Mouse (Mus musculus) heart, embryonic 16.5 days (tissue): ENCODE data around the gene Anapc15-ps. TPM values are rescaled to one million over a fixed set of nuclear protein-coding genes. Genes with fewer than 3 reads are reported as not detected.

Source experiments
- ATAC-seq: fragments of 200-750 bp; cut with Nextera tagmentation; replicated peaks from 2 replicates; pipeline ENCODE4 v1.8.0; 2017; ENCODE audit warnings: moderate number of reproducible peaks; ENCODE audit not compliant: insufficient read depth, low FRiP score; ENCODE audit errors: extremely low read depth
- H3K27ac ChIP-seq: fragments of 300-500 bp; sonication (generic); 2 replicates; pipeline ENCODE4 v1.5.1; 2014; ENCODE audit warnings: mild to moderate bottlenecking, low read length, control low read depth, moderate library complexity
- H3K27me3 ChIP-seq: fragments of 300-500 bp; sonication (generic); 2 replicates; pipeline ENCODE4 v1.6.1; 2014; ENCODE audit warnings: low read length, mixed read lengths; ENCODE audit not compliant: control insufficient read depth, insufficient read depth
- H3K36me3 ChIP-seq: fragments of 300-500 bp; sonication (generic); 2 replicates; pipeline ENCODE4 v1.6.1; 2014; ENCODE audit not compliant: control insufficient read depth, insufficient read depth
- H3K4me1 ChIP-seq: fragments of 300-500 bp; sonication (generic); 2 replicates; pipeline ENCODE4 v1.6.1; 2014; ENCODE audit warnings: low read length, mixed read lengths; ENCODE audit not compliant: control insufficient read depth, insufficient read depth
- H3K4me2 ChIP-seq: fragments of 300-500 bp; sonication (generic); 2 replicates; pipeline ENCODE4 v1.6.1; 2014; ENCODE audit warnings: low read depth, mild to moderate bottlenecking, control low read depth, low read length
- H3K4me3 ChIP-seq: fragments of 300-500 bp; sonication (generic); 2 replicates; pipeline ENCODE4 v1.5.1; 2014; ENCODE audit warnings: mild to moderate bottlenecking, control low read depth, low read length
- H3K9ac ChIP-seq: fragments of 300-500 bp; sonication (generic); 2 replicates; pipeline ENCODE4 v1.6.1; 2014; ENCODE audit warnings: low read length, control low read depth
- H3K9me3 ChIP-seq: fragments of 300-500 bp; sonication (generic); replicated peaks from 2 replicates; pipeline ENCODE4 v1.6.1; 2016; ENCODE audit warnings: low read length; ENCODE audit not compliant: control insufficient read depth
- WGBS: fragments of 180-500 bp; shearing (Covaris S2); extraction: QIAGEN DNeasy Blood & Tissue Kit; methylation state at CpG from one replicate; pipeline ENCODE4 v1.1.7; 2014; 5-methylcytosine and 5-hydroxymethylcytosine counted together
- polyA plus RNA-seq: library from polyadenylated mRNA; unstranded; fragments of >200 nt; fragmentation: Nextera tagmentation; extraction: Ambion mirVana; gene quantifications from 2 replicates; pipeline ENCODE4 v1.2.1, GENCODE M21; 2015

The Anapc15-ps gene
- polyA plus RNA-seq, 1 experiment from 2014 or later, result 0.71 TPM

- H3K4me2 ChIP-seq, result no peak overlapping the region
- no peak overlapping the region for H3K9ac ChIP-seq
- no peak overlapping the region for H3K27ac ChIP-seq
- peaks cover 12% of the 10 kb centered on the region for H3K4me1 ChIP-seq
- WGBS, result 40% methylated on average over 5 of the region's 5 CpGs
- H3K36me3 ChIP-seq, result no peaks in the 10 kb centered on the region
- H3K9me3 ChIP-seq, result no peaks in the 10 kb centered on the region
- H3K4me3 ChIP-seq, result no peak overlapping the region
- ATAC-seq, result peak; percentile 45; the same call in 1 of the 2 replicates
- H3K27me3 ChIP-seq, result no peaks in the 10 kb centered on the region
These were observed 49.2 kb downstream of the Anapc15-ps start for GRCm38 (mm10) chr10:95624007-95624406.

- Histone ChIP-seq H3K27ac (peak overlapping the region; percentile 10; the same call in 1 of the 2 replicates), H3K27me3 (no peaks in the 10 kb centered on the region), H3K4me1 (peaks cover 12% of the 10 kb centered on the region), H3K36me3 (no peaks in the 10 kb centered on the region), H3K9ac (no peak overlapping the region), H3K4me2 (no peak overlapping the region), H3K9me3 (no peaks in the 10 kb centered on the region), H3K4me3 (no peak overlapping the region)
- 63% methylated on average over 4 of the region's 4 CpGs for WGBS
- no peak for ATAC-seq
These were observed 49.7 kb downstream of the Anapc15-ps start for GRCm38 (mm10) chr10:95623518-95623905.

Other genes with a start within 250 kb of the Anapc15-ps start
- gene Mrpl42, start 171.5 kb downstream of the Anapc15-ps start, polyA plus RNA-seq, result 629 and 634 TPM in 2 replicates
- gene Ube2n, start 158.3 kb downstream of the Anapc15-ps start, polyA plus RNA-seq, result 246 and 253 TPM in 2 replicates
- gene Nudt4, start 109.3 kb downstream of the Anapc15-ps start, polyA plus RNA-seq, result 72.6 and 83.7 TPM in 2 replicates
- gene Gm33543, start 169.5 kb upstream of the Anapc15-ps start, polyA plus RNA-seq, result not detected in 2 replicates